Mouse (Mus musculus) heart, adult 9 months (tissue): ENCODE measurements at regions not wholly inside any gene's neighbourhood (a gene's known extent, or its start where the extent isn't known, plus 50 kb on each side); places are given as distances from the start of the nearest gene placed in this dataset.

Experiments
- DNase-seq, 2 experiments: peaks; one replicate each; pipeline ENCODE4 v3.0.0; 2022; ENCODE audit warnings: low spot score in 2 of 2

DNA sequence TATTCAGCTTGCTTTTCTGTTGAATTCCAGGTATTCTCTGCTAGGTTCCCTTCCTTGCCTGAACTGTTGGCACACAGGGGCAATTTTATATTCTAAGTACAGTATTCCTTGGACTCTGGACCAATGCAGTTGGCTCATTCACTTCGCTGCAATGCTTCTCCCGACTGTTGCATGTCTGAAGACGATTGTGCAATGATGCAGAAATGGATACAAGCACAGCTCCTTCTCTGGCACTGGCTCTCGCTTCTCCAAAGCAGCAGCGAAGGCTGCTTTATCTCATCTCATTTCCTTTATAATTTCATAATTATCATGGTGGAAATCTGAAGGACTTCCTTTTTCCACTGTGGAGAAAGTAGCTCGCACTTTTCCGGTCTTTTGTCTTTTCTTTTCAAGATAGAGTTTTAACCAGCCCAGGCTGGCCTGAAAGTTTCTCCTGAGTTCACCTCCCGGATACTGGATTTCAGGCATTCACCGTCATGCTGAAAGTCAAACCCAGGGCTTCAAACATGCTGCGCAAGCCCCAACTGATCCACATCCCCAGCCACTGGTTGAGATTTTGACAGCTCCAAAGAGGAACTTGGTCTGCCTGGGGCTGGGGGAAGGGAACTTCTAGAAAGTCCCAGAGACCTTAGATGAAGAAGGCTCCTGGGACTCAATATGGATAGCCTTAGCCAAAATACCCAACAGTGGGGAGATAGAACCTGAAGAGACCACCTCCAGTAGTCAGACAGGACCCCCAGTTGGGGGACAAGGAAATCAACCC, 55.6 kb upstream of the Akirin2 start:
- DNase-seq = peak; percentile 15 to 29

GRCm38 (mm10) chr4:34498325-34498724, 52.4 kb upstream of the Akirin2 start:
- DNase-seq = no peak

DNA sequence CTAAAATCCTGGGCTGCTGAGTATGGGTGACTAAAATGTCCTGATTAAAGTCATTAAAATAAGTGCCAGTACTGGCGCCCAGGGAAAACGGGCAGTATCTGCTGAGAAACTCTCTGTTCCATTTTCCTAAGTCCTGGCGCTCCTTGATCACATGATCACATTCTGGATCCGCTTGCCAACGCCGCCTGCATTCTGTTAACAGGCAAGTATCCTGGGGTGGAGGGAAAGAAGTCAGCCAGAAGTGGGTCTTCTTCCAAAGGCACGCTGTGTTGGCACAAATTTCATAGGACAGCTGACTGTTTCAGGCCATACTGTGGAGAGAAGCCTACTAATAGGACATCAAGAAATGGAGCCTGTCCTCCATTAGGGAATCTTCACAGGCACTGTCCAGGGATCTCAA, 52.0 kb upstream of the Akirin2 start:
- DNase-seq = no peak

DNA sequence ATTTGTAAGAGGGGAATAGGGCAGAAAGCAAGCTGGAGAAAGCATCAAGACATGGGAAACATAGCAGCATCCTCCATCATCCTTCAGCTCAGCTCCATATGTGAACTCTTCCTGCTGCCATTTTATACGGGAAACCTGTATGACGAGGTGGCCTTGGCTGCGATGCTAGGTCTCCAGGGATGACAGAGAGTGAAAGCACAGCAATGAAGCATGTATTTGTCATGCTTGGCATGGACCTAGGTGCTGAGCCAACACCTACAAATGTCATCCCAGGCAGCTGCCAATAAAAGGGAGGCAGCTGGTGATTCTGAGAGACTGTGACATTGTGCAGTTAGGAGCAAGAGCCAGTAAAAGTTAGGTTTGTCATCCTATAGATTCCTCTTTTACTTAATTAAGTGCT, 51.0 kb upstream of the Akirin2 start:
- no peak for DNase-seq
